Mouse (Mus musculus) liver, embryonic 14.5 days (tissue): Measurements from ENCODE around the gene Mesd.

Experiments used
- CTCF ChIP-seq: IDR thresholded peaks from 2 replicates; pipeline ENCODE4 v1.5.1; 2016; ENCODE audit warnings: antibody characterized with exemption, low read depth, control low read depth
- EP300 ChIP-seq: IDR thresholded peaks from 2 replicates; pipeline ENCODE4 v1.6.1; 2016; ENCODE audit warnings: antibody characterized with exemption, low read depth

- TF ChIP-seq CTCF (no peak), EP300 (no peak)
These were observed 32.5 kb upstream of the Mesd start for GRCm38 (mm10) chr7:83851569-83852380.
